Mouse (Mus musculus): Measurements from ENCODE around the gene Kcnmb2. TPM values are rescaled to one million over a fixed set of nuclear protein-coding genes. Genes with fewer than 3 reads are reported as not detected.

The Kcnmb2 gene
- polyA plus RNA-seq, 1 experiment from 2014 or later = 0.61 TPM

GRCm38 (mm10) chr3:32144655-32145054 is 242.3 kb downstream of the Kcnmb2 start:
- Histone ChIP-seq H3K27ac (ENCODE audit: poor library complexity, severe bottlenecking) (no peak overlapping the region), H3K4me2 (no peak overlapping the region), H3K4me1 (replicated peaks) (no peaks in the 10 kb centered on the region), H3K9me3 (replicated peaks) (no peaks in the 10 kb centered on the region; the same call in 1 of the 2 replicates), H3K27me3 (replicated peaks) (no peaks in the 10 kb centered on the region), H3K36me3 (no peaks in the 10 kb centered on the region), H3K9ac (no peak overlapping the region), H3K4me3 (no peak overlapping the region)
- 59% methylated on average over 3 of the region's 3 CpGs for WGBS
- ATAC-seq (ENCODE audit: insufficient number of reproducible peaks, low FRiP score) = no peak

DNA sequence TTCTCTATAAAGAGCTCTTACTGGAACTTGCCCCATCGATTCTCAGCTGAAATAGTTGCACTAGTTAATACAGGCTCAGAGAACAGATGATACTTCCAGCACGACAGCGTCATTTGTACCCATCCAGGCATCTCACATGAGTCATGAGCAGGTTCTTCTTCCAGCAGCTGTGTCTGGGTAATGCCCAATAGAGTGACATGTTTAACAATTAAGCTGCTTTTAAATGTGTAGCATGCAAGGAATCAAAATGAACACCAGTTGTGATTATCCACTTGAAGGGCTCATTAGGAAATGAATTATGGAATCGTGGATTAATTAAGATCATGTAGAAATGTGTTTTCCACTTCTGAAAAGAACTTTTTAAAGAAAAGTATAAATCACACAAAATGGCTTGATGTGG is 245.4 kb downstream of the Kcnmb2 start:
- Histone ChIP-seq H3K4me2 (no peak overlapping the region), H3K4me3 (no peak overlapping the region), H3K4me1 (replicated peaks) (no peaks in the 10 kb centered on the region), H3K27ac (ENCODE audit: poor library complexity, severe bottlenecking) (no peak overlapping the region), H3K27me3 (replicated peaks) (no peaks in the 10 kb centered on the region), H3K36me3 (no peaks in the 10 kb centered on the region), H3K9me3 (replicated peaks) (no peaks in the 10 kb centered on the region), H3K9ac (no peak overlapping the region)
- 88% methylated on average over 4 of the region's 4 CpGs for WGBS
- ATAC-seq (ENCODE audit: insufficient number of reproducible peaks, low FRiP score) = no peak

- H3K9me3 ChIP-seq (replicated peaks) = no peaks in the 10 kb centered on the region
- WGBS = 72% methylated on average over 14 of the region's 14 CpGs
Observed at GRCm38 (mm10) chr3:32149851-32150570, 247.7 kb downstream of the Kcnmb2 start.

DNA sequence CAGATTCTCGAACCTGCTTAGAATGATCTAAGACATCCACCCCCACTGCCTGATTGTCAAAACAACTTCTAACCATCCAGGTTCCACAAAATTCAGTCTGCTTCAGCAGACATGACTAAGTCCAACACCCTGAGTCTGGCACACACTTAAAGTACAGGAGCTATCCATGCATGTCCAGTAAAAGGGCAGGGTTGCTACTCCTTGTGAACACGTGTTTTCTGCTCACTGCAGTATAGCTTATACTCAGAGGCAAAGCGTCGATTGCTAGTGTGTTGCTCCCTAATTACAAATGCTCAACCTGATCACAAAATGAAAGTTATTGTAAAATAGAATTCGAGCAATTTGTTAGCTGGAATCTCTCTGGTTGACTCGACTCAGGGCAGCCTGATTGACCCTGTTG is 278.2 kb downstream of the Kcnmb2 start:
- 73% methylated on average over 6 of the region's 6 CpGs for WGBS
- Histone ChIP-seq H3K27ac (ENCODE audit: poor library complexity, severe bottlenecking) (no peak overlapping the region), H3K9ac (no peak overlapping the region), H3K36me3 (no peaks in the 10 kb centered on the region), H3K27me3 (replicated peaks) (no peaks in the 10 kb centered on the region), H3K4me2 (no peak overlapping the region), H3K4me1 (replicated peaks) (no peaks in the 10 kb centered on the region), H3K4me3 (no peak overlapping the region), H3K9me3 (replicated peaks) (peaks cover 5% of the 10 kb centered on the region; the same call in 1 of the 2 replicates)
- ATAC-seq (ENCODE audit: insufficient number of reproducible peaks, low FRiP score) = no peak

More at GRCm38 (mm10) chr3:32149851-32150570, 247.7 kb downstream of the Kcnmb2 start:
- Histone ChIP-seq H3K27me3 (replicated peaks) (no peaks in the 10 kb centered on the region), H3K9ac (no peak overlapping the region), H3K4me3 (no peak overlapping the region), H3K4me2 (no peak overlapping the region), H3K36me3 (no peaks in the 10 kb centered on the region), H3K4me1 (replicated peaks) (no peaks in the 10 kb centered on the region), H3K27ac (ENCODE audit: poor library complexity, severe bottlenecking) (no peak overlapping the region)
- no peak for ATAC-seq (ENCODE audit: insufficient number of reproducible peaks, low FRiP score)

GRCm38 (mm10) chr3:32185855-32186522 is 283.7 kb downstream of the Kcnmb2 start:
- Histone ChIP-seq H3K4me3 (no peak overlapping the region), H3K9me3 (replicated peaks) (peaks cover 5% of the 10 kb centered on the region; the same call in 1 of the 2 replicates), H3K4me1 (replicated peaks) (0 out of 2 replicates have a peak, but pooled peaks cover 9% of the 10 kb centered on the region), H3K36me3 (no peaks in the 10 kb centered on the region), H3K4me2 (no peak overlapping the region), H3K27ac (ENCODE audit: poor library complexity, severe bottlenecking) (no peak overlapping the region), H3K9ac (no peak overlapping the region), H3K27me3 (replicated peaks) (no peaks in the 10 kb centered on the region)
- 47% methylated on average over 2 of the region's 2 CpGs for WGBS
- ATAC-seq (ENCODE audit: insufficient number of reproducible peaks, low FRiP score) = no peak

GRCm38 (mm10) chr3:32188521-32188920 is 286.2 kb downstream of the Kcnmb2 start:
- H3K9ac ChIP-seq = no peak overlapping the region
- H3K4me3 ChIP-seq = no peak overlapping the region
- H3K4me1 ChIP-seq (replicated peaks) = 0 out of 2 replicates have a peak, but pooled peaks cover 9% of the 10 kb centered on the region
- H3K9me3 ChIP-seq (replicated peaks) = no peaks in the 10 kb centered on the region
- no peak overlapping the region for H3K27ac ChIP-seq (ENCODE audit: poor library complexity, severe bottlenecking)
- 29% methylated on average over 5 of the region's 5 CpGs for WGBS
- H3K36me3 ChIP-seq = no peaks in the 10 kb centered on the region
- no peak for ATAC-seq (ENCODE audit: insufficient number of reproducible peaks, low FRiP score)
- H3K27me3 ChIP-seq (replicated peaks) = no peaks in the 10 kb centered on the region
- H3K4me2 ChIP-seq = no peak overlapping the region

DNA sequence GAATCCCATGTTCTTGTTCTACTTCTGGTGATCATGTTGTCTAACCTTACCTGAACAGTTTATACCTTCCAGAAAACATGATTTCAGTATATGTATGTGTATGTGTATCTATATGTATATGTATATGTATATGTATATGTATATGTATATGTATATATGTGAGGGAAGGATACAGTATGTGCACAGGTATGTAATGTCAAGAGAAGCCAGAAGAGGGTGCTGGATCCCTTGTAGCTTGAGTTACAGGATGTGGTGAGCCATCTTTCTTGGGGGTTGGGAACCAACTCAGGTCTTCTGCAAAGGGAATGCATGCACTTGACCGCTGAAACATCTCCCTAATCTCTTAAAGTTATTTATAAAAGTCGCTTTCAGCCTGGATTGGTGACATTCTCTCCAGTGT is 286.6 kb downstream of the Kcnmb2 start:
- Histone ChIP-seq H3K36me3 (no peaks in the 10 kb centered on the region), H3K4me1 (replicated peaks) (0 out of 2 replicates have a peak, but pooled peaks cover 12% of the 10 kb centered on the region), H3K27ac (ENCODE audit: poor library complexity, severe bottlenecking) (no peak overlapping the region), H3K27me3 (replicated peaks) (no peaks in the 10 kb centered on the region), H3K4me3 (no peak overlapping the region), H3K9me3 (replicated peaks) (no peaks in the 10 kb centered on the region), H3K4me2 (no peak overlapping the region), H3K9ac (no peak overlapping the region)
- 56% methylated on average over 2 of the region's 2 CpGs for WGBS
- no peak for ATAC-seq (ENCODE audit: insufficient number of reproducible peaks, low FRiP score)

DNA sequence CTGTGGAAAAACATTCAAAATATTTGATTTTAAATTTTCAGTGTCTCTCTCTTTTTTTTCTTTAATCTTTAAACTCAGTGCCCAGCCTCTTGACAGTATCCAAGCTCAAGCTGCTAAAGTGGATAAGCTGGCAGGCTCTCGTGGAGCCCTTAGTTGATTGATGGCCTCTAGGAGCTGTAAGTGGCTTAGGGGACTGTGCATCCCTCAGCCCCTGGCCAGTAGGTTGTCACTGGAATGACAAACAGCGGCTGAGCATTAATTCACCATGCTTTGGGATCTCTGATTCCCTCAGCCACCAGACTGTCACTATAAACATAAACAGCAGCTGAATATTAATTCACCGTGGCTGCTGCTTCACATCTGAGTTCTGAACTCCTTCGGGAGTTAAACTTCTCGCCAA is 287.6 kb downstream of the Kcnmb2 start:
- Histone ChIP-seq H3K9me3 (replicated peaks) (no peaks in the 10 kb centered on the region), H3K9ac (no peak overlapping the region), H3K27me3 (replicated peaks) (no peaks in the 10 kb centered on the region), H3K27ac (ENCODE audit: poor library complexity, severe bottlenecking) (no peak overlapping the region), H3K4me2 (no peak overlapping the region), H3K4me1 (replicated peaks) (0 out of 2 replicates have a peak, but pooled peaks cover 15% of the 10 kb centered on the region), H3K4me3 (no peak overlapping the region), H3K36me3 (no peaks in the 10 kb centered on the region)
- ATAC-seq (ENCODE audit: insufficient number of reproducible peaks, low FRiP score) = no peak
- WGBS = 56% methylated on average over 5 of the region's 5 CpGs

GRCm38 (mm10) chr3:32194014-32194413 is 291.7 kb downstream of the Kcnmb2 start:
- 57% methylated on average over 5 of the region's 5 CpGs for WGBS
- no peak overlapping the region for H3K4me3 ChIP-seq
- no peak for ATAC-seq (ENCODE audit: insufficient number of reproducible peaks, low FRiP score)
- H3K9ac ChIP-seq = no peak overlapping the region
- H3K9me3 ChIP-seq (replicated peaks) = no peaks in the 10 kb centered on the region
- no peak overlapping the region for H3K27ac ChIP-seq (ENCODE audit: poor library complexity, severe bottlenecking)
- no peak overlapping the region for H3K4me2 ChIP-seq
- H3K27me3 ChIP-seq (replicated peaks) = no peaks in the 10 kb centered on the region
- no peaks in the 10 kb centered on the region for H3K36me3 ChIP-seq
- 0 out of 2 replicates have a peak, but pooled peaks cover 15% of the 10 kb centered on the region for H3K4me1 ChIP-seq (replicated peaks)

- no peak for ATAC-seq (ENCODE audit: insufficient number of reproducible peaks, low FRiP score)
- no peak overlapping the region for H3K9ac ChIP-seq
- H3K9me3 ChIP-seq (replicated peaks) = no peaks in the 10 kb centered on the region
- no peaks in the 10 kb centered on the region for H3K4me1 ChIP-seq (replicated peaks)
- no peak overlapping the region for H3K4me2 ChIP-seq
- H3K4me3 ChIP-seq = no peak overlapping the region
- no peak overlapping the region for H3K27ac ChIP-seq (ENCODE audit: poor library complexity, severe bottlenecking)
- no peaks in the 10 kb centered on the region for H3K27me3 ChIP-seq (replicated peaks)
- WGBS = 59% methylated on average over 2 of the region's 2 CpGs
- H3K36me3 ChIP-seq = no peaks in the 10 kb centered on the region
Observed at GRCm38 (mm10) chr3:32226755-32227154, 324.4 kb downstream of the Kcnmb2 start.

DNA sequence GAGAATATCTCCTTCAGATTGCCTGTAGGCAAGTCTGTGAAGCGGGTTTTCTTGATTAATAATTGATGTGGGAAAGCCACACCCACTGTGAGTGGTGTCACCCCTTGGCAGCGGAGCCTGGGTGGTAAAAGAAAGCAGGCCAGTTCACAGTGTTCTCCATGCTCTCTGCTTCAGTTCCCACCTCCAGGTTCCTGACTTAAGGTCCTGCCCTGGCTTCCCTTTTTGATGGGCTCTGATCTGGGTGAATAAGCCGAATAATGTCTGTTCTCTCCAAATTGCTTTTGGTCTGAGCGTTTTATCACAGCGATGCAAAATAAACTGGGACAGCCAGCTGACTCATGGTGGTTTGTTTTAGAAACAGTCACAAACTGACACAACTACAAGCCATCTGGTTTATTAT is 334.5 kb downstream of the Kcnmb2 start:
- no peak for ATAC-seq (ENCODE audit: insufficient number of reproducible peaks, low FRiP score)
- Histone ChIP-seq H3K4me3 (no peak overlapping the region), H3K9me3 (replicated peaks) (no peaks in the 10 kb centered on the region), H3K9ac (no peak overlapping the region), H3K27me3 (replicated peaks) (no peaks in the 10 kb centered on the region), H3K36me3 (no peaks in the 10 kb centered on the region), H3K4me2 (no peak overlapping the region), H3K27ac (ENCODE audit: poor library complexity, severe bottlenecking) (no peak overlapping the region), H3K4me1 (replicated peaks) (no peaks in the 10 kb centered on the region)
- 76% methylated on average over 5 of the region's 5 CpGs for WGBS

Measured in heart, embryonic 12.5 days (tissue).